Comparison of ENCODE assay signal across 14 mouse cellular contexts in genomic region chr3:119126003-119126402, GRCm38 (mm10).
"Had no signal": no experiment of that assay in that cellular context is flagged by ENCODE, and none has a peak within 500 bp of the region (broad histone marks: within the 10 kb centered on the region; RNA-seq: fewer than 3 reads in every experiment).

No protein-coding gene starts in this region.

- H3K36me3 ChIP-seq: hindbrain, embryonic 15.5 days; limb, embryonic 10.5 days; midbrain, embryonic 13.5 days; neural tube, embryonic 12.5 days had no signal

- ATAC-seq: lung, postnatal 0 days; midbrain, embryonic 13.5 days had no signal

- H3K9ac ChIP-seq: hindbrain, embryonic 15.5 days; liver, embryonic 14.5 days; midbrain, embryonic 13.5 days; neural tube, embryonic 12.5 days had no signal

- H3K27ac ChIP-seq: hindbrain, embryonic 15.5 days; kidney, postnatal 0 days; left cerebral cortex, adult 2 months; limb, embryonic 10.5 days; liver, embryonic 14.5 days; midbrain, embryonic 13.5 days; neural tube, embryonic 12.5 days had no signal

- DNase-seq: lung, adult 2 months; lung, postnatal 36 days; retina, postnatal 1 day; right cerebral cortex, postnatal 4 days; thymus, adult 2 months; thymus, postnatal 25 days had no signal

- H3K4me3 ChIP-seq: hindbrain, embryonic 15.5 days; left cerebral cortex, adult 2 months; limb, embryonic 10.5 days; midbrain, embryonic 13.5 days; neural tube, embryonic 12.5 days had no signal

- H3K4me1 ChIP-seq: hindbrain, embryonic 15.5 days; limb, embryonic 10.5 days; midbrain, embryonic 13.5 days; neural tube, embryonic 12.5 days had no signal

- H3K27me3 ChIP-seq: hindbrain, embryonic 15.5 days; midbrain, embryonic 13.5 days; neural tube, embryonic 12.5 days had no signal

- H3K4me2 ChIP-seq: hindbrain, embryonic 15.5 days; midbrain, embryonic 13.5 days; neural tube, embryonic 12.5 days had no signal

- H3K9me3 ChIP-seq: hindbrain, embryonic 15.5 days; limb, embryonic 10.5 days; midbrain, embryonic 13.5 days; neural tube, embryonic 12.5 days had no signal
